Mouse (Mus musculus) cerebellum, adult 9-11 months (tissue): ENCODE results near the gene 2010005H15Rik.
"Not testable (repeated sequence)": the region's sequence is repeated elsewhere in the genome, so short reads cannot be mapped to it uniquely, and the experiment has no call there.

ENCODE experiments used
- DNase-seq: peaks from one replicate; pipeline ENCODE4 v3.0.0; 2022

Gene 2010005H15Rik

DNA sequence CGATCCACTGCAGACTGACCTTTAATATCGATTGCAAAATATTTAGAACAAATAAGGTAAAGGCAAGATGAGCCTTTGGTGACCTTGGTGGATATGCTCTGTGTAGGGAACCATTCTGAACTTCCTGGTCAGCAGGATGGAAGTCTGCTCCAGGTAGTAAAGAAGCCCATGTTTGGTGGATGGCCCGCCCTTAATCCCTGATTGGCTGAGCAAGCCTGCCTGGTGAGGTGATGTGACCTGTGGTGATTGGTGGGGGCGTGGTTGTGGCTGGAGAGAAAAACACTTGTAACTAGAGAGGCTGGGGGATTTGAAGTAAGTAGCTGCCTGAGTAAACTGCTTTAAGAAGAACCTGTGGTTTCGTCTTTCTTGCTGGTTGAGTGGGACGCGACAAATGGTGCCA lies at the start of gene 2010005H15Rik:
2010005H15Rik (plus strand) TSS at position 301 of the 400 bp plus-strand sequence.
- DNase-seq, result not testable (repeated sequence)

DNA sequence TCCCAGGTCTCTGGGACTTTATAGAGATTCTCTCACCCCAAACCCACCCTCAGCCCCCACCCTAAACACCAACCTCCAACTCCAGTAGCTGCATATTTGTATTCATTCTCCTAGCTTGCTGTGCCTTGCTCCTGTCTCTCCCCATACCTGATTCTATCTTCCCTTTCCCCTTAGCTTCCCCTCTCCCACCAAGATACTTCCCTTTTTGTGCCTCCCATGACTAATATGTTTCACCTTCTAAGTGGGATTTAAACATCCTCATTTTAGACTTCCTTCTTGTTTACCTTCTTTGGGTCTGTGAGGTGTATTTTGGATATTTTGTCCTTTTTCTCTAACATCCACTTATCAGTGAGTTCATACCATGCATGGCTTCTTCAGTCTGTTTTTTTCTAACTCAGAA lies 45.2 kb upstream of the 2010005H15Rik start:
- no peak for DNase-seq

DNA sequence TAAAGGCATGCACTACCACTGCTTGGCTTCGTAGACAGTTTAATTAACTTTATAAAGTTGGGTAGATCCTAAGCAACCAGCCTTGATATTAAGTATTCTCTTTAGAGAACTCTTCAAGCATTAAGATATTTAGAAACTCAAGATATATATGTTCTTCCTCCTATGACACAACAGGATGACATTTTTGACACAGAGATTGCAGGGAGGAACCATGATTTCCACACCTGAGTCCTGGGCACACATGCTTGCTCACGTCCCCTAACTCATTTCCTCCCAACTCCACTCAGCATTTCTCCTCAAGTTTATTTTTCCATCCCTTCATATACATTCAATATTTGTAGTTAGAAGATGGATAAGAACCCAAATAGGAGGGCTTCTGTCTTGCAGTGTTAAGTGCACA lies 41.4 kb upstream of the 2010005H15Rik start:
- DNase-seq, result no peak

- not testable (repeated sequence) for DNase-seq
Measured at GRCm38 (mm10) chr16:36183912-36184311, 37.4 kb upstream of the 2010005H15Rik start, which contains the start of gene Gm5483. Gene Gm5483 (plus strand): TSS chr16:36184212.

DNA sequence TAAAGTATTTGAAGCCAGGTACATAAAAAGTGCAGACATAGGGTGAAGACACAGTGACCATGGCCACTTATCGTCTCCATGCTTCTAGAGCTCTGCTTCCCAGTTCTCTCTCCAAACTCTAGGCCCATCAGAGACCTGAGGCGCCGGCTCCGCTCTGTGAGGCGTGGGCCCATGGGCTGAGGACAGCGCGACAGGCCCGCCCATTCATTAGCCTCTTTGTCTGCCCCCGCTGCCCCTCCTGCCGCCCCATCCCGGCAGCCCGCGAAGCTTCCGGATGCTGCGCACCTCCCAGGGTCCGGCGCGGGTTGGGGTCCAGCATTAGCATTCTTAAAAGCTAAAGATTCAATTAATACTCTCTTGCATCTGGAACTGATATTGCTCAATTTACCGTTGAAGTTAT lies 22.0 kb upstream of the 2010005H15Rik start:
- DNase-seq, result no peak

GRCm38 (mm10) chr16:36203846-36204245 lies 17.4 kb upstream of the 2010005H15Rik start:
- no peak for DNase-seq

GRCm38 (mm10) chr16:36205684-36206083 lies 15.6 kb upstream of the 2010005H15Rik start:
- not testable (repeated sequence) for DNase-seq

DNA sequence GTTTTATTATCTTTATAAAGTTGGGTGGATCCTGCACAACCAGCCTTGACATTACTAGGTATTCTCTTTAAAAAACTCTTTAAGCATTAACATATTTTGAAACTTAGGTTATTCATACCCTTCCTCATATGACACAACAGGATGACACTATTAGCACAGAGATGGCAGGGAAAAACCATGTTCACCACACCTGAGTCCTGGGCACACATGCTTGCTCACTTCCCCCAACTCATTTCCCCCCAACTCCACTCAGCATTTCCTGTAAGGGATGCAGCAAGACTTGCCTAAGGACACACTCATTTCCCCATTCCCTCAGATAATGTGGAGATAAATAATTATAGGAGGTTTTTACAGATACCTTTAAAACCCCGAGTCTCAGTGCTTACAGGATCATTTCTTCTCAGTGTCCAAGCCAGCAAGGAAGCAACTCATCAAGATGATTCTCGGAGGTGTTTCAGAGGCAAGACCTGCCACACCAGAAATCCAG lies 11.3 kb upstream of the 2010005H15Rik start, which contains the start of gene Gm5416:
Gm5416 (plus strand) TSS at position 437 of the 487 bp plus-strand sequence.
- no peak for DNase-seq

DNA sequence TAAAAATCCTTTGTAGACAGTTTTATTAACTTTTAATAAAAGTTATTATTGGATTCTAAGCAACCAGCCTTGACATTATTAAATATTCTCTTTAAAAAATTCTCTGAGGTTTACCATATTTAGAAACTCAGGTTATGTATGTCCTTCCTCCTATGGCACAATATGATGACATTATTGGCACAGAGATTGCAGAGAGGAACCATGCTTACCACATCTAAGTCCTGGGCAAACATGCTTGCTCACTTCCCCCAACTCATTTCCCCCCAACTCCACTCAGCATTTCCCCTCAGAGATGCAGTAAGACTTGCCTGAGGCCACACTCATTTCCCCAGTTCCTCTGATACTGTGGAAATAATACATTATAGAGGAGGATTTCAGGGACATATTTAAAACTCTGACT lies 39.3 kb downstream of the 2010005H15Rik start:
- DNase-seq, result not testable (repeated sequence)

- not testable (repeated sequence) for DNase-seq
Measured at GRCm38 (mm10) chr16:36276796-36277195, 55.5 kb downstream of the 2010005H15Rik start, which contains the start of gene Stfa1. Gene Stfa1 (plus strand): TSS chr16:36276951.

DNA sequence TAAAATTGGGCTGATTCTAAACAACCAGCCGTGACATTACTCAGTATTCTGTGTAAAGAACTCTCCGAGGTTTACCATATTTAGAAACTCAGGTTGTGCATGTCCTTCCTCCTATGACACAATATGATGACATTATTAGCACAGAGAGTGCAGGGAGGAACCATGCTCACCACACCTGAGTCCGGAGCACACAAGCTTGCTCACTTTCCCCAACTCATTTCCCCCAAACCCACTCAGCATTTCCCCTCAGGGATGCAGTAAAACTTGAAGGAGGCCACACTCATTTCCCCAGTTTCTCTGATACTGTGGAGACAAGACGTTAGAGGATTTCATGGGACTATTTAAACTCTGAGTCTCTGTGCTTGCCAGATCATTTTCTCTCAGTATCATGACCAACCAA lies 67.9 kb downstream of the 2010005H15Rik start:
- no peak for DNase-seq
